Mouse (Mus musculus): ENCODE results near the gene Cd37. TPM values are rescaled to one million over a fixed set of nuclear protein-coding genes. Genes with fewer than 3 reads are reported as not detected.

The Cd37 gene
- 0.84 and 1.5 TPM in 2 replicates for polyA plus RNA-seq (2015; fragmentation: Nextera tagmentation; extraction: Ambion mirVana)

DNA sequence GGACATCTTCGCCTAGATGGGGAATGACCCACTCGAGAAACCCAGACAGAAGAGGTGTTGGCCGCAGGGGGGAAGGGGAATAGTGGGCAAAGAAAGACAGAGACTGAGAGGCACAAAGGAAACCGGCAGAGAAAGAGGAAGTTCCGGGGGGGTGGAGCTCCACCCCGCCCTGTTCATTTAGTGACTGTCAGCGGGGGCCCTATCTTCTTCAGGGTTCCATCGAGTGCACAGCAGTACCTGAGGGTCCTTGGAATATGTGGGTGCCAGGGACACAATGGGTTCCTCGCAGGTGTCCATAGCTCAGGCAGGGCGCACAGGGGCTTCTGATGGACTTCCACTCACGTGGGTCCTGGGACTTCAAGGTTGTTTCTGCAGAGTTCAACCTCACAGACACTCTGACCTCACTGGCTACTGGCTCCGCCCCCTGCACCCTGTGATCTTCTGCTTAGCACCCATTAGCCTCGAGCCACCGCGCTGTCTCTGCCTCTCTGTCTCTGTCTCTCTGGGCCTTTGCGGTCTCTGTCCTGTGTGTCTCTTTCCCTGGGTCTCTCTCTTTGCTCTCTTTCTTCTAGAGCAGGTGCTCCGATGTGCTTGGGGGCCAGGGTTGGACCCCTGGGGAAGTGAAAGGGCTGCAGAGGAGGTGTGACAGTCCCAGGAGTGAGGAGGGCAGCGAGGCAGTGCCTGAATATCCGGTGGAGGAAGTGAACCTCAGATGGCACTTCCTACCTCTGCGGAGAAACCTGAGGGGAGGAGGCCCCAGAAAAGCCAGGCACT is at the start of gene Cd37:
Gene Cd37 (minus strand): TSS at position 393 of the 774 bp plus-strand sequence.
- Histone ChIP-seq H3K27me3 (peaks cover 49% of the 10 kb centered on the region), H3K9ac (replicated peaks) (no peak within 1 kb of the TSS), H3K27ac (no peak within 1 kb of the TSS), H3K4me3 (replicated peaks) (no peak within 1 kb of the TSS), H3K4me2 (replicated peaks) (no peak within 1 kb of the TSS), H3K36me3 (no peaks in the 10 kb centered on the region), H3K9me3 (no peaks in the 10 kb centered on the region), H3K4me1 (replicated peaks) (peaks cover 30% of the 10 kb centered on the region)
- ATAC-seq, result no peak
- WGBS, result 42% methylated on average over 20 of the region's 20 CpGs

GRCm38 (mm10) chr7:45286486-45286885 is 47.6 kb upstream of the Cd37 start:
- Histone ChIP-seq H3K4me1 (replicated peaks) (no peaks in the 10 kb centered on the region), H3K27me3 (0 out of 2 replicates have a peak, but pooled peaks cover 3% of the 10 kb centered on the region), H3K9me3 (no peaks in the 10 kb centered on the region), H3K4me3 (replicated peaks) (no peak overlapping the region), H3K36me3 (no peaks in the 10 kb centered on the region), H3K4me2 (replicated peaks) (no peak overlapping the region), H3K9ac (replicated peaks) (no peak overlapping the region), H3K27ac (no peak overlapping the region)
- no peak for ATAC-seq
- WGBS, result 90% methylated on average over 13 of the region's 13 CpGs

GRCm38 (mm10) chr7:45277136-45277760 is 38.3 kb upstream of the Cd37 start, which contains the start of gene Slc6a21:
Slc6a21 (plus strand) TSS chr7:45277513.
- H3K27ac ChIP-seq, result no peak within 1 kb of the TSS
- peak within 1 kb of the TSS; percentile 57 for H3K4me2 ChIP-seq (replicated peaks)
- 7% methylated on average over 44 of the region's 44 CpGs for WGBS

DNA sequence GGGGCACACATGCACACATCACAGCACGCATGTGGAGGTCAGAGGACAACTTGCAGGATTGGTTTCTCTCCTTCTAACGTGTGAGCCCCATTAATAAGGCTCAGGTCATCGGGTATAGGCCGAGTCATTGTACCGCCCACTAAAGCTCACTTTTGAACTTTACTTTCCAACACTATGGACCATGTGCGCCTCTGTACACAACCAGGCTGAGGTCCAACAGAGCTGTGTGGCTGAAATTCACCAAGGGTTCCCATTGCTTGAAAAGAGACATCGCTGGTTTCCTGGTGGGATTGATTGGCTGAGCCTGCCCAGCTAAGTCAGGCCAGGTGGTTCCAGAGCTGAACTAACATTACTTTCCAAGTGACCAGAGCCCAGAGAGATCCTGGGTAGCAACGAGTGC is 34.8 kb upstream of the Cd37 start:
- 88% methylated on average over 8 of the region's 8 CpGs for WGBS
- no peak overlapping the region for H3K27ac ChIP-seq

More at GRCm38 (mm10) chr7:45277136-45277760, 38.3 kb upstream of the Cd37 start, which contains the start of gene Slc6a21:
- Histone ChIP-seq H3K9me3 (no peaks in the 10 kb centered on the region), H3K9ac (replicated peaks) (no peak within 1 kb of the TSS), H3K36me3 (no peaks in the 10 kb centered on the region), H3K4me3 (replicated peaks) (peak within 1 kb of the TSS; percentile 32), H3K27me3 (peaks cover 10% of the 10 kb centered on the region; the same call in 1 of the 2 replicates), H3K4me1 (replicated peaks) (peaks cover 4% of the 10 kb centered on the region; the same call in 1 of the 2 replicates)
- ATAC-seq, result no peak

DNA sequence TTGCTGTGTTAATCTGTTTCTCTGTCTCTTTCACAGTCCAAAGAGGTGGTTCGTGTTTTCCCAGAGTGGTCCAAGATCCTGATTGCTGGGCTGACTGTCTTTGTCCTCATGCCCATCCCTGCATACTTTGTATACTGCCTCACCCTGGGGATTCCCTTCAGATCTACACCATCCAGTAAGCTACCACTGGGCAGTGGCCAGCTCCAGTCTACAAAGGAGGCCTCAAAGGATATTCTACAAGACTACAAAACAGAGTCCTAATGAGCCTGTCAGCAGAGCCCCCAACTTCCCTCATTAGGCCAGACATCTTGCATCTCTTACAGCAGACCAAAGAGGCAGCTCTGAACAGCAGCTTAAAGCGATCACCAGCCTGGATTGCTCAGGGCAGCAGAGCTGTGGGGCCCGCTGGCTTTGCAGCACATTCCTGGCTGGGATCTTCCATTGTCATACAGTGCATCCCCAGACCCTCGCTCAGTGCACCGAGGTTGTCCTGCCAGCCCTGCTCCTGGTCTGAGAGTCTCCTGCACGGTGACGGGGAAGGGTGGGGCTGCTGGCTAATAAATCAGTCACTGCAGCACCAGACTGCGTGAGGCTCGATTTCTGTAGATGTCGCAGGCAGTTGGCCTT is 34.0 kb upstream of the Cd37 start:
- WGBS, result 66% methylated on average over 10 of the region's 10 CpGs
- H3K9me3 ChIP-seq, result no peaks in the 10 kb centered on the region
- H3K36me3 ChIP-seq, result no peaks in the 10 kb centered on the region
- H3K4me1 ChIP-seq (replicated peaks), result peaks cover 4% of the 10 kb centered on the region; the same call in 1 of the 2 replicates
- H3K4me3 ChIP-seq (replicated peaks), result no peak overlapping the region
- peaks cover 7% of the 10 kb centered on the region; the same call in 1 of the 2 replicates for H3K27me3 ChIP-seq
- H3K4me2 ChIP-seq (replicated peaks), result no peak overlapping the region
- 0 out of 2 replicates have a peak, but pooled peaks have one; percentile 45 for ATAC-seq
- H3K27ac ChIP-seq, result peak overlapping the region; percentile 1; the same call in 1 of the 2 replicates
- H3K9ac ChIP-seq (replicated peaks), result no peak overlapping the region

More for the DNA sequence above, 34.8 kb upstream of the Cd37 start:
- H3K4me2 ChIP-seq (replicated peaks), result no peak overlapping the region
- no peak for ATAC-seq
- H3K9me3 ChIP-seq, result no peaks in the 10 kb centered on the region
- H3K36me3 ChIP-seq, result no peaks in the 10 kb centered on the region
- peaks cover 4% of the 10 kb centered on the region; the same call in 1 of the 2 replicates for H3K4me1 ChIP-seq (replicated peaks)
- no peak overlapping the region for H3K4me3 ChIP-seq (replicated peaks)
- H3K27me3 ChIP-seq, result peaks cover 7% of the 10 kb centered on the region; the same call in 1 of the 2 replicates
- H3K9ac ChIP-seq (replicated peaks), result no peak overlapping the region

DNA sequence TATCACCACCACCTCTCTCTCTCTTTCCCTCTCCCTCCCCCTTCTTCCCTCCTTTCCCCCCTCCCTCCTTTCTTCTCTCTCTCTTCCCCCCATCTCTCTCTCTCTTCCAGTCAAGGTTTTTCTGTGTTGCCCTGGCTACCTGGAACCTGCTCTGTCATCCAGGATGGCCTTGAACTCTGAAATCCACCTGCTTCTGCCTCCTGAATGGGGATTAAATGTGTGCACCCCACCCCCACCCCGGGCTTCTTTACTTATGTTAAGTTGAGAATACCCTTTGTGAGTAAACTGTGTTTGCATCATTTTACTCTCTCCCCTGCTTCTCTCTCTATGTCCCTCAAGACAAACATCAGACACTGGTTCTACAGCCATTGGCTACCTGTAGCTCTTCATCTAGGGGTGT is 26.6 kb upstream of the Cd37 start:
- ATAC-seq, result no peak
- Histone ChIP-seq H3K9ac (replicated peaks) (no peak overlapping the region), H3K4me3 (replicated peaks) (no peak overlapping the region), H3K36me3 (no peaks in the 10 kb centered on the region), H3K27me3 (0 out of 2 replicates have a peak, but pooled peaks cover 4% of the 10 kb centered on the region), H3K27ac (no peak overlapping the region), H3K4me2 (replicated peaks) (no peak overlapping the region), H3K9me3 (no peaks in the 10 kb centered on the region), H3K4me1 (replicated peaks) (no peaks in the 10 kb centered on the region)
- 85% methylated on average over 1 of the region's 1 CpGs for WGBS

- 0 out of 2 replicates have a peak, but pooled peaks cover 4% of the 10 kb centered on the region for H3K27me3 ChIP-seq
- no peaks in the 10 kb centered on the region for H3K4me1 ChIP-seq (replicated peaks)
- H3K4me2 ChIP-seq (replicated peaks), result no peak overlapping the region
- H3K9me3 ChIP-seq, result no peaks in the 10 kb centered on the region
- no peak overlapping the region for H3K9ac ChIP-seq (replicated peaks)
- no peak overlapping the region for H3K4me3 ChIP-seq (replicated peaks)
- WGBS, result 80% methylated on average over 3 of the region's 3 CpGs
- H3K36me3 ChIP-seq, result no peaks in the 10 kb centered on the region
- no peak for ATAC-seq
- no peak overlapping the region for H3K27ac ChIP-seq
These were observed 25.4 kb upstream of the Cd37 start for GRCm38 (mm10) chr7:45264348-45264747.

DNA sequence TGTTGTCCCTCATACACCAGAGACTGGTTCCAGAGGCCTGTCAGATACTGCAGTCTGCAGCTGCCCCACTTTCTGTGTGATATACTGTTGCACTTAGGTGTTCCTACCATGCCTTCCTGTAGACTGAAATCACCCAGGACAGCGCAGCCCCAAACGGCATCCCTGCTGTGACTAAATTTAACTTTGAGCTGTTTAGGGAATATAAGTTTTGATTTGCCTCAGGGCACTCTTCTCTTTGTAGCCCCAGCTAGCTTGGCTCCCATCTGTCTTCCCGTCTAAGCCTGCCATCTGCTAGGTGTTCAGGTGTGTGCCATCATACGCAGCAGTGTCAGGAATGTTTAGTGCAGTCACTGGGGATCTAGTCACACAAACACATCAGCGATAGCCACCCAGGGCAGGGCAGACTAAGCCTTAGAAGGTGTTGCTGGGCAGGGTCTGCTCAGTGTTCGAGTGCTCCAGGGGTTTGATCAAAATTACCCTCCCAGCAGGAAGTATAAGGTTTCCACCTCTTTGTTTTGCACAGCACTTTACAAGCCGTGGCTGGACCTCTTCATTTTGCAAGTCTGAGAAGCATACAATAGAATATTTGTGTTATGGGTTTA is 24.2 kb upstream of the Cd37 start:
- no peaks in the 10 kb centered on the region for H3K36me3 ChIP-seq
- H3K9me3 ChIP-seq, result no peaks in the 10 kb centered on the region
- no peak overlapping the region for H3K9ac ChIP-seq (replicated peaks)
- WGBS, result 80% methylated on average over 7 of the region's 7 CpGs
- no peak overlapping the region for H3K4me3 ChIP-seq (replicated peaks)
- H3K4me1 ChIP-seq (replicated peaks), result no peaks in the 10 kb centered on the region
- H3K4me2 ChIP-seq (replicated peaks), result no peak overlapping the region
- 0 out of 2 replicates have a peak, but pooled peaks cover 4% of the 10 kb centered on the region for H3K27me3 ChIP-seq
- ATAC-seq, result no peak
- H3K27ac ChIP-seq, result no peak overlapping the region

DNA sequence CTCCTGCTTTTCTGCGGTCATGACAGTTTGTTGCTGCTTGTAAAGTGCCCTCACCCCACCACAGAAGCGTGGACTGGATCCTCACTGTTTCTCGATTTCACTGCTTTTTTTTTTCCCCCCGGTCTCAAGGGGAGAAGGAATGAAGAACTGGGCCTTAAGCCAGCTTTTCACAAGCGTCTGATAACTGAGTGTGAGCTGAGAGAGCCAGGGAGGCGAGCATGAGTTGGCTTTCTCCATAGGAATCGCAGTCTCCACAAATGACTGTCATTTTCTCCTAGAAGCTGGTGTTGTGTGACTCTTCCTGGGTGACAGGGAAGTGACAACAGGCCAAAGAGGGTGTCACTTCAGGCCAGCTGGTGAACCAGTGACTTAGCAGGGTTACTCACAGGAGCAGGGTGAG is 23.4 kb upstream of the Cd37 start:
- H3K27ac ChIP-seq, result no peak overlapping the region
- 75% methylated on average over 7 of the region's 7 CpGs for WGBS
- H3K9me3 ChIP-seq, result no peaks in the 10 kb centered on the region
- H3K4me3 ChIP-seq (replicated peaks), result no peak overlapping the region
- ATAC-seq, result no peak
- H3K27me3 ChIP-seq, result no peaks in the 10 kb centered on the region
- H3K9ac ChIP-seq (replicated peaks), result 0 out of 2 replicates have a peak overlapping the region, but pooled peaks have one; percentile 26
- no peaks in the 10 kb centered on the region for H3K4me1 ChIP-seq (replicated peaks)
- no peak overlapping the region for H3K4me2 ChIP-seq (replicated peaks)
- H3K36me3 ChIP-seq, result no peaks in the 10 kb centered on the region

DNA sequence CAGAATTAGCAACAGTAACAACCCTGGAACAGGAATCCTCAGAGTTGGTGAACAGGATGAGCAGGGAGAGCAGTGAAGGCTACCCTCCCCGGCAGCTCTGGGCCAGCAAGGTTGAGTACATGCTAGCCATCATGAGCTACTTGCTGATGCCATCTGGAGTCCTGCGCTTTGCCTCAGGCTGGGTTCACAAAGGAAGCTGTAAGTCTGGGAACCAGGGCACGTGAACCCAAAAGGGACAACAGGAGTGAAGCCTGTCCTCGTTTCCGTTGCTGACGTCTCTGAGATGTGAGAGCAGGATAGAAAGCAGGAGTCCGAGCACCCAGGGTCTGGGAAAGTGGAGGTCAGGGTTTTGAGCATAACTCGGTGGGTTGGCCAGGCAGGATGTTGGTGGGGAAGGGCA is 20.4 kb upstream of the Cd37 start:
- ATAC-seq, result no peak
- no peak overlapping the region for H3K9ac ChIP-seq (replicated peaks)
- 86% methylated on average over 8 of the region's 8 CpGs for WGBS
- H3K27me3 ChIP-seq, result no peaks in the 10 kb centered on the region
- H3K4me2 ChIP-seq (replicated peaks), result no peak overlapping the region
- no peak overlapping the region for H3K4me3 ChIP-seq (replicated peaks)
- no peaks in the 10 kb centered on the region for H3K36me3 ChIP-seq
- no peak overlapping the region for H3K27ac ChIP-seq
- no peaks in the 10 kb centered on the region for H3K9me3 ChIP-seq
- H3K4me1 ChIP-seq (replicated peaks), result no peaks in the 10 kb centered on the region

GRCm38 (mm10) chr7:45257063-45257840 is 18.3 kb upstream of the Cd37 start:
- Histone ChIP-seq H3K36me3 (no peaks in the 10 kb centered on the region), H3K27ac (no peak overlapping the region), H3K9ac (replicated peaks) (no peak overlapping the region), H3K4me2 (replicated peaks) (no peak overlapping the region), H3K4me1 (replicated peaks) (no peaks in the 10 kb centered on the region), H3K9me3 (no peaks in the 10 kb centered on the region), H3K4me3 (replicated peaks) (no peak overlapping the region), H3K27me3 (no peaks in the 10 kb centered on the region)
- ATAC-seq, result no peak
- 68% methylated on average over 11 of the region's 11 CpGs for WGBS

All from midbrain, embryonic 13.5 days (tissue).